ENCODE assay signal across 8 mouse cellular contexts in the genomic region with DNA sequence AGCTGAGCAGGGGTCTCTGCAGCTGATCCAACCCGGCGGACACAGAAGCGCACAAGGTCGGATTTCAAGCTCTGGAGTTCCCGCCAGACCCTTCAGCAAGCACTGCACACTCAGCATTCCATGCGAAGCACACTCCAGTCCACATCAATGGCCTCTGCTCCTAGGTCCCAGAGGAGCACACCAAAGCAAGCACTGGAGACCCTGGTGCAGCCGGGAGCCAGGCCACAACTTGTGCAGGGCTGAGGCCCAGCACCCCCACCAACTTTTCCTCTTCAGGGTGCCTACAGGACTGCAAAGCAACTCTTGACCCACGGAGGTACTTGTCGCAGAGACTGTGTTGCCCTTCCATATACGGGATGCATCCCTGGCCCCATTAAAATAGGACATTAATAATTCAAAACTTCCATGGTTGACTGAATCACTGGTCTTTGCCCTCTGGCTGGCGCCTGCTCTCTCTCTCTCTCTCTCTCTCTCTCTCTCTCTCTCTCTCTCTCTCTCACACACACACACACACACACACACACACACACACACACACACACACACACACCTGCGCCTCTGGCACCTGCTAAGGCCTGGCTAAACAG.
A peak's percentile ranks its signal among the peaks of the same experiment; 100 is the strongest.
DNase-seq lines count a peak whose midpoint lies in the region; ATAC-seq and TF ChIP-seq lines count a peak whose summit lies in the region.

No protein-coding gene starts in this region.

- TF ChIP-seq CTCF in heart, adult 2 months (IDR thresholded peaks at IDR 0.05) = no peak
- TF ChIP-seq CTCF in stomach, postnatal 0 days (IDR thresholded peaks at IDR 0.05; ENCODE audit: low read depth) = no peak

- no peak for TF ChIP-seq EP300 in heart, adult 2 months (IDR thresholded peaks at IDR 0.05; ENCODE audit: insufficient read depth, low read depth, low read length)
- TF ChIP-seq EP300 in stomach, postnatal 0 days (optimal IDR thresholded peaks at IDR 0.05) = no peak

- H3K4me2 ChIP-seq in liver, embryonic 12.5 days = peak overlapping the region; percentile 73
- H3K4me2 ChIP-seq in stomach, postnatal 0 days (replicated peaks; ENCODE audit: low read depth) = peak overlapping the region; percentile 77

- 35% methylated on average over 12 of the region's 12 CpGs for WGBS in heart, adult 2 months
- WGBS in liver, embryonic 12.5 days (ENCODE audit: insufficient replicate concordance) = 25% methylated on average over 12 of the region's 12 CpGs
- 30% methylated on average over 12 of the region's 12 CpGs for WGBS in stomach, postnatal 0 days

- H3K9ac ChIP-seq in heart, adult 2 months (ENCODE audit: low read depth, low read length) = no peak overlapping the region
- no peak overlapping the region for H3K9ac ChIP-seq in liver, embryonic 12.5 days
- no peak overlapping the region for H3K9ac ChIP-seq in stomach, postnatal 0 days (ENCODE audit: low read length)

- TF ChIP-seq POLR2A in heart, adult 2 months (IDR thresholded peaks at IDR 0.05; ENCODE audit: insufficient read depth, low read depth, low read length) = no peak

- 0 out of 2 replicates have a peak, but pooled peaks have one; percentile 20 for ATAC-seq in liver, embryonic 12.5 days
- no peak for ATAC-seq in stomach, postnatal 0 days (ENCODE audit: low FRiP score, low TSS enrichment)

- H3K27me3 ChIP-seq in heart, adult 2 months (ENCODE audit: control insufficient read depth, insufficient read depth, low read length) = no peaks in the 10 kb centered on the region
- peaks cover 58% of the 10 kb centered on the region for H3K27me3 ChIP-seq in liver, embryonic 12.5 days (replicated peaks)
- H3K27me3 ChIP-seq in stomach, postnatal 0 days (ENCODE audit: control insufficient read depth, insufficient read depth, low read length) = no peaks in the 10 kb centered on the region

- H3K4me3 ChIP-seq in heart, adult 2 months = peak overlapping the region; percentile 77
- H3K4me3 ChIP-seq in liver, embryonic 12.5 days = peak overlapping the region; percentile 52
- peak overlapping the region; percentile 54 for H3K4me3 ChIP-seq in stomach, postnatal 0 days (ENCODE audit: low read depth, low read length)

- intact Hi-C loops in heart, adult 2 months (cut with DNase I) = loop anchor here (2.0 to 5.0 kb wide), 2 partner anchors 41 to 54 kb away; no protein-coding TSS in a partner anchor
- intact Hi-C loops in heart, postnatal 25 days (cut with DNase I) = loop anchor here (2.0 kb wide), 1 partner anchor 42 kb away; no protein-coding TSS in a partner anchor

- H3K79me2 ChIP-seq in heart, adult 2 months (replicated peaks; ENCODE audit: control insufficient read depth, insufficient read depth, low read length) = no peaks in the 10 kb centered on the region

- H3K36me3 ChIP-seq in heart, adult 2 months (ENCODE audit: control insufficient read depth, insufficient read depth, low read length) = no peaks in the 10 kb centered on the region
- H3K36me3 ChIP-seq in liver, embryonic 12.5 days = no peaks in the 10 kb centered on the region
- no peaks in the 10 kb centered on the region for H3K36me3 ChIP-seq in stomach, postnatal 0 days (ENCODE audit: control insufficient read depth, insufficient read depth, low read length)

- peak overlapping the region; percentile 20; the same call in 1 of the 2 replicates for H3K27ac ChIP-seq in heart, adult 2 months
- no peak overlapping the region for H3K27ac ChIP-seq in liver, embryonic 12.5 days
- no peak overlapping the region for H3K27ac ChIP-seq in stomach, postnatal 0 days (replicated peaks)

- no peaks in the 10 kb centered on the region for H3K9me3 ChIP-seq in liver, embryonic 12.5 days (replicated peaks)
- no peaks in the 10 kb centered on the region for H3K9me3 ChIP-seq in stomach, postnatal 0 days (ENCODE audit: control insufficient read depth, low read length)

- no peak for DNase-seq in heart, adult 2 months
- DNase-seq in heart, postnatal 25 days (ENCODE audit: low spot score) = no peak
- peak; percentile 58 for DNase-seq in retina, embryonic 14.5 days (ENCODE audit: low spot score)
- no peak for DNase-seq in retina, postnatal 1 day
- no peak for DNase-seq in stomach, postnatal 0 days (ENCODE audit: low spot score)
- no peak for DNase-seq in thymus, postnatal 25 days
- DNase-seq in adrenal gland, postnatal 25 days = no peak

- peaks cover 3% of the 10 kb centered on the region; the same call in 1 of the 2 replicates for H3K4me1 ChIP-seq in heart, adult 2 months (ENCODE audit: control insufficient read depth, insufficient read depth, low read length)
- H3K4me1 ChIP-seq in liver, embryonic 12.5 days = peaks cover 11% of the 10 kb centered on the region
- H3K4me1 ChIP-seq in stomach, postnatal 0 days (replicated peaks; ENCODE audit: control insufficient read depth, insufficient read depth) = no peaks in the 10 kb centered on the region
